Mouse (Mus musculus): ENCODE measurements at regions not wholly inside any gene's neighbourhood (a gene's known extent, or its start where the extent isn't known, plus 50 kb on each side); places are given as distances from the start of the nearest gene placed in this dataset.

- H3K9me3 ChIP-seq (ENCODE audit: control insufficient read depth, low read length) = no peaks in the 10 kb centered on the region
- no peak overlapping the region for H3K9ac ChIP-seq (ENCODE audit: low read length)
- no peak overlapping the region for H3K4me3 ChIP-seq (ENCODE audit: low read depth, low read length)
- WGBS = 53% methylated on average over 14 of the region's 14 CpGs
- H3K4me2 ChIP-seq (replicated peaks; ENCODE audit: low read depth) = peak overlapping the region; percentile 31
- DNase-seq (ENCODE audit: low spot score) (peak; percentile 42), ATAC-seq (ENCODE audit: low FRiP score, low TSS enrichment) (peak; percentile 49; the same call in 1 of the 2 replicates)
- H3K36me3 ChIP-seq (ENCODE audit: control insufficient read depth, insufficient read depth, low read length) = no peaks in the 10 kb centered on the region
- H3K27me3 ChIP-seq (ENCODE audit: control insufficient read depth, insufficient read depth, low read length) = no peaks in the 10 kb centered on the region
- TF ChIP-seq CTCF (IDR thresholded peaks at IDR 0.05; ENCODE audit: low read depth) = no peak
- TF ChIP-seq EP300 (optimal IDR thresholded peaks at IDR 0.05) = no peak
- no peak overlapping the region for H3K27ac ChIP-seq (replicated peaks)
- no peaks in the 10 kb centered on the region for H3K4me1 ChIP-seq (replicated peaks; ENCODE audit: control insufficient read depth, insufficient read depth)
These were observed 75.8 kb downstream of the Rnd3 start for GRCm38 (mm10) chr2:51073040-51073594.

DNA sequence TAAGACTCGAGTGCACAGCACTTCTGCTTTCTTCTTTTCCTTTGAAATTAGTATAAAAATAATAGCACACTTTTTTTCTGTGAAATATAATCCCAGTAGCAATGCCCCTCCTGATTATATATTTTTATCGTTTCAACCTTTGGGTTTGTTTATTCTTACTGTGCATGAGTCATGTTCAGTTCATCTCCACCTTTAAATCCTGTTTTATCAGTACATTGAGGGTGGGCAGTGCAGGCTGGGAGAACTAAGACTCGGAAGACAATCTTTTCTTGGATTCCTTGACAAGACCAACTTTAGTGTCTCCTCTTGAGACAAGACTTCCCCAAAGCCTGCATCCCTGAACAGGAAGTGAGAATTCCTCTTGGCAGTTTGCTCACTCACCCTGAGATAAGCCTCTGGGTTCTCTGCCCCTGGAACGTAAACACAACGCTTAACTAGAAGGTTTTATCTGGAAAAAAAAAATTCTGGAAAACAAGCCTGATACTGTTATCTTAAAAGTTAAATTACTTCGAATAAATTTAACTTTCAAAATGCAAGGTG is 76.5 kb downstream of the Rnd3 start:
- TF ChIP-seq EP300 (optimal IDR thresholded peaks at IDR 0.05) (no peak), CTCF (IDR thresholded peaks at IDR 0.05; ENCODE audit: low read depth) (no peak)
- Histone ChIP-seq H3K9ac (ENCODE audit: low read length) (no peak overlapping the region), H3K36me3 (ENCODE audit: control insufficient read depth, insufficient read depth, low read length) (no peaks in the 10 kb centered on the region), H3K4me1 (replicated peaks; ENCODE audit: control insufficient read depth, insufficient read depth) (no peaks in the 10 kb centered on the region), H3K27ac (replicated peaks) (no peak overlapping the region), H3K4me2 (replicated peaks; ENCODE audit: low read depth) (peak overlapping the region; percentile 31), H3K27me3 (ENCODE audit: control insufficient read depth, insufficient read depth, low read length) (no peaks in the 10 kb centered on the region), H3K4me3 (ENCODE audit: low read depth, low read length) (no peak overlapping the region), H3K9me3 (ENCODE audit: control insufficient read depth, low read length) (no peaks in the 10 kb centered on the region)
- DNase-seq (ENCODE audit: low spot score) = peak; percentile 42
- 19% methylated on average over 6 of the region's 6 CpGs for WGBS
- peak; percentile 73 for ATAC-seq (ENCODE audit: low FRiP score, low TSS enrichment)

GRCm38 (mm10) chr2:51070902-51071301 is 78.0 kb downstream of the Rnd3 start:
- Histone ChIP-seq H3K27ac (replicated peaks) (no peak overlapping the region), H3K27me3 (ENCODE audit: control insufficient read depth, insufficient read depth, low read length) (no peaks in the 10 kb centered on the region), H3K36me3 (ENCODE audit: control insufficient read depth, insufficient read depth, low read length) (no peaks in the 10 kb centered on the region), H3K4me3 (ENCODE audit: low read depth, low read length) (no peak overlapping the region), H3K9ac (ENCODE audit: low read length) (no peak overlapping the region), H3K4me1 (replicated peaks; ENCODE audit: control insufficient read depth, insufficient read depth) (no peaks in the 10 kb centered on the region), H3K4me2 (replicated peaks; ENCODE audit: low read depth) (no peak overlapping the region), H3K9me3 (ENCODE audit: control insufficient read depth, low read length) (no peaks in the 10 kb centered on the region)
- no peak for ATAC-seq (ENCODE audit: low FRiP score, low TSS enrichment)
- WGBS = 80% methylated on average over 2 of the region's 2 CpGs
- no peak for DNase-seq (ENCODE audit: low spot score)
- TF ChIP-seq CTCF (IDR thresholded peaks at IDR 0.05; ENCODE audit: low read depth) (no peak), EP300 (optimal IDR thresholded peaks at IDR 0.05) (no peak)

- 55% methylated on average over 11 of the region's 11 CpGs for WGBS
- TF ChIP-seq CTCF (IDR thresholded peaks at IDR 0.05; ENCODE audit: low read depth) (no peak), EP300 (optimal IDR thresholded peaks at IDR 0.05) (no peak)
- Histone ChIP-seq H3K4me2 (replicated peaks; ENCODE audit: low read depth) (no peak overlapping the region), H3K4me1 (replicated peaks; ENCODE audit: control insufficient read depth, insufficient read depth) (no peaks in the 10 kb centered on the region), H3K9ac (ENCODE audit: low read length) (no peak overlapping the region), H3K9me3 (ENCODE audit: control insufficient read depth, low read length) (no peaks in the 10 kb centered on the region), H3K36me3 (ENCODE audit: control insufficient read depth, insufficient read depth, low read length) (no peaks in the 10 kb centered on the region), H3K27me3 (ENCODE audit: control insufficient read depth, insufficient read depth, low read length) (no peaks in the 10 kb centered on the region), H3K27ac (replicated peaks) (no peak overlapping the region), H3K4me3 (ENCODE audit: low read depth, low read length) (no peak overlapping the region)
- DNase-seq (ENCODE audit: low spot score) (no peak), ATAC-seq (ENCODE audit: low FRiP score, low TSS enrichment) (no peak)
These were observed 82.5 kb downstream of the Rnd3 start for GRCm38 (mm10) chr2:51066423-51066831.

DNA sequence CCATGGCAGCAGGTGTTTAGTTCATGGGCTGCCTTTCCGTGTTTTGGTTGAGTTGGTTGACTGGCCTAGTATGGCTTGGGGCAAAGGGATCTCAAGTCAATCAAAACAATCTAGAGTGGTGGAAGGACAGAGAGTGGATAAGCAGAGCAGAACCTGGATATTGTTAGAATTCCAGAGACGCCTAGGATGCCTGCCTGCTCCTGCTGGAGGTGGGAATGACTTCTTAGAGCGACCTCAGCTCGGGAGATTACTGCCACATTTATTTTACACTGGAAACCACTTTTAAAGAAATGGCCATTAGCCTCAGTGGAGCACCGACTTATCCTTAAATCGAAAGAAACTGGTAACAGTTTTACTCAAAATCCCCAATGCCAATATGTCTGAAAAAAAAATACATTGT is 83.1 kb downstream of the Rnd3 start:
- H3K4me3 ChIP-seq (ENCODE audit: low read depth, low read length) = no peak overlapping the region
- no peaks in the 10 kb centered on the region for H3K36me3 ChIP-seq (ENCODE audit: control insufficient read depth, insufficient read depth, low read length)
- no peak overlapping the region for H3K27ac ChIP-seq (replicated peaks)
- 62% methylated on average over 6 of the region's 6 CpGs for WGBS
- H3K4me2 ChIP-seq (replicated peaks; ENCODE audit: low read depth) = no peak overlapping the region
- no peak for ATAC-seq (ENCODE audit: low FRiP score, low TSS enrichment)
- TF ChIP-seq EP300 (optimal IDR thresholded peaks at IDR 0.05) (no peak), CTCF (IDR thresholded peaks at IDR 0.05; ENCODE audit: low read depth) (no peak)
- H3K9ac ChIP-seq (ENCODE audit: low read length) = no peak overlapping the region
- H3K27me3 ChIP-seq (ENCODE audit: control insufficient read depth, insufficient read depth, low read length) = no peaks in the 10 kb centered on the region
- H3K4me1 ChIP-seq (replicated peaks; ENCODE audit: control insufficient read depth, insufficient read depth) = no peaks in the 10 kb centered on the region
- H3K9me3 ChIP-seq (ENCODE audit: control insufficient read depth, low read length) = no peaks in the 10 kb centered on the region
- no peak for DNase-seq (ENCODE audit: low spot score)

DNA sequence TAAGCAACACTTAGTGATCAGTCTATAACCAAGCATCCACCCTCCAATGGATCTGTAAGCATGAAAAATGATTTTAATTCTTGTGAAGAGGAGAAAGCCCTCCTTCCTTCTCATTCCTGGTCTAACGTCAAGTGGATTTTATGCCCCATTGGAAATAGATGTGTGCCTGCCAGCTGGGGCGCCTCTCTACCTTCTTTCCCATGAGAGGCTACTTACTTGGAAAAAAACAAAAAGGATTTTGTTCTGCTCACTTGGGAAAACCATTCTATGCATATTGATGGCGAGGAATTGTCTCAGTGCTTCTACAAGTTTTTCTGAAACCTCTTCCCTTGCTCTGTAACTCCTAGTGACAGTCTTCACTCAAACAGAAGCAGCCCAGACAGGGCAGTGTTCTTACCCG is 84.1 kb downstream of the Rnd3 start:
- TF ChIP-seq CTCF (IDR thresholded peaks at IDR 0.05; ENCODE audit: low read depth) (no peak), EP300 (optimal IDR thresholded peaks at IDR 0.05) (no peak)
- Histone ChIP-seq H3K4me3 (ENCODE audit: low read depth, low read length) (no peak overlapping the region), H3K27ac (replicated peaks) (no peak overlapping the region), H3K4me1 (replicated peaks; ENCODE audit: control insufficient read depth, insufficient read depth) (no peaks in the 10 kb centered on the region), H3K9ac (ENCODE audit: low read length) (no peak overlapping the region), H3K36me3 (ENCODE audit: control insufficient read depth, insufficient read depth, low read length) (no peaks in the 10 kb centered on the region), H3K27me3 (ENCODE audit: control insufficient read depth, insufficient read depth, low read length) (no peaks in the 10 kb centered on the region), H3K4me2 (replicated peaks; ENCODE audit: low read depth) (no peak overlapping the region), H3K9me3 (ENCODE audit: control insufficient read depth, low read length) (no peaks in the 10 kb centered on the region)
- DNase-seq (ENCODE audit: low spot score) (no peak), ATAC-seq (ENCODE audit: low FRiP score, low TSS enrichment) (no peak)
- WGBS = 84% methylated on average over 4 of the region's 4 CpGs
